Mouse (Mus musculus): ENCODE measurements at regions not wholly inside any gene's neighbourhood (a gene's known extent, or its start where the extent isn't known, plus 50 kb on each side); places are given as distances from the start of the nearest gene placed in this dataset.
"Not testable (repeated sequence)": the region's sequence is repeated elsewhere in the genome, so short reads cannot be mapped to it uniquely, and the experiment has no call there.

DNA sequence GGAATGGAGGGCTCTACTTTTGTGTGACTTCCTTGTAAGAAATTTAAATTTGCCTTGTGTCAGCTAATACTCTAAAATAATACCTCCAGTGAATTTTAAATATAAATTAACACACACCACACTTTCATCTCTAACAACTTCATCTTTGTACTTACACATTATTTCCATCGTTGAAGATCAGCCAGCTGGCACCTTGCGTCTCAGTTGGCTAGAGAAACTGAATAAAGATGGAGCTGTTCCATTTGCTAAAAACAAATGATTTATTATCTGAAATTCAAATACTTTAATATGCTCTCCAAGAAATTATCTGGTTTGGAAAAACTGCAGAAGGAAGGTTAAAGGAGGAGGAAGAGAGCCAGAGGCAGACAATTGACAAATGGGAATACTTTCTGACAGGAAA, 122.0 kb upstream of the Gm11096 start:
- DNase-seq (ENCODE audit: low read depth, low spot score) = no peak

DNA sequence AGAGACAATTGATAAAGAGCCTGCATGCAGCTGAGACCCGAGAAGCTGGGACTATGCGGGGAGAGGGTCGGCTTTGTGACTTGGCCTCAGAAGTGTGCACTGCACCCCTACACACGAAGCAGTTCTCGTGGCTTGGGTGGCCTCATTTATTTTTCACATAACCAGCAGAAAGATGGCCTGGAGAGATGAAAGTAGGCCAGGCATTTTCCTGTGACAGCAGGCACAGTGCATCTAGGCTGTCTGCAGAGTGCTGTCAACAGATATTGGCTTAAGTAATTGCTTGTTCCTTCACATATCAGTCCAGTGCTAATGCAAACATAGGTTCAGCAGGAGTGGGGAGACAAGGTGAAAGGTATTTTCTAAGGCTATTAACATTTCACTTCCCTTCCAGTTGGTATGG, 124.9 kb upstream of the Gm11096 start:
- DNase-seq (ENCODE audit: low read depth, low spot score) = no peak

DNA sequence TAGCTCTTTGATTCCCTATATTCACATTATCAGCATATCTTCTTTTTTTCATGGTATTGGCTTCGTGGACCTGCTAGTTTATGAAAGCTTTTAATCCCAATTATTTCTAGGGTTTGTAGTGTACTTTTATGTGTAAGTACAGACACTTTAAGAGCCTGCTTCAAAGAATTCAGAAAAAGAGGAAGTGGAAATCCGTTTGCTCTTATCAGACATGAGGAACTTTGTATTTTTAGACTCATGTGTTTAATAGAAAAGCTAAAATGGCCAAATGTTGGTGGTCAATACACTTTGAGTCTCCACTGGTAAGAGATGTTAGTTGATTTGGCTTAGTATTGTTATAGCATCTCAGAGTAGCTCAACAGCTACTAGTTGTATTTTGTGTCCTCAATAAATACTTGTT, 135.7 kb upstream of the Gm11096 start:
- DNase-seq (ENCODE audit: low read depth, low spot score) = no peak

DNA sequence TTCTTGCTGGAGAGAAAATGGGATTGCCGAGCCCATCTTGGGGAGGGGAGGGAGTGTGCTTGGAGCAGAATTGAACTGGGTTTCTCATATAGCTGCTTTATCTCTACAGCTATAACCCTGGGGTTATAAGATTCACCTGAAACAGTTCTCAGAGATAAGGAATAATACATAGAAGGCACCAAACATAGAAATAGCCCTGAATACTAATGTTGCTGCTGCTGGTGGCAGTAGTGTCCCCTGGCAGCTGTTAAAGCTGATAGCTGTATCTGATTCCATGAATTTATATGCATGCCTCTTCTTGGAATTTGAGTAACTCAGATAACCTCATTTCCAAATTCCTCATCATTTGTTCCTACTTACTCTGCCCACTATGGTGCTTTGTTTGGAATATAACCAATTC, 137.0 kb upstream of the Gm11096 start:
- no peak for DNase-seq (ENCODE audit: low read depth, low spot score)

DNA sequence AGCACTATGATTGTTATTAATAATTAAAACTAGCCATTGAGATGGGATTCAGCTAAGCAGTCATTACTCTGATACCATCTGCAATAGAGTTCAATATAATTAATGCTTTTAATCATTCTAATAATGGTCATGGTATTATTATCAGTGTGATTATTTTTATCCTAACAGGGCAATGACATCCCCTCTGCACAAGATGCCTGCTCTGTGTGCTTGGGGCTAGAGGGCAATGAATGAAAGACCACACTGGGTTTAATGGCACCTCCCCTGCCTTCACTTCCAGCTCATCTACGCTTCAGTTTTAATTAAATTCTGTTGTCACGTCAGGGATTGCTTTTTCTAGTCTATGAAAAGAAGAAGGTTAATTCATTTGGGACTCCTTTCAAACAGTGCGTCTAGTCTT, 139.1 kb upstream of the Gm11096 start:
- no peak for DNase-seq (ENCODE audit: low read depth, low spot score)

DNA sequence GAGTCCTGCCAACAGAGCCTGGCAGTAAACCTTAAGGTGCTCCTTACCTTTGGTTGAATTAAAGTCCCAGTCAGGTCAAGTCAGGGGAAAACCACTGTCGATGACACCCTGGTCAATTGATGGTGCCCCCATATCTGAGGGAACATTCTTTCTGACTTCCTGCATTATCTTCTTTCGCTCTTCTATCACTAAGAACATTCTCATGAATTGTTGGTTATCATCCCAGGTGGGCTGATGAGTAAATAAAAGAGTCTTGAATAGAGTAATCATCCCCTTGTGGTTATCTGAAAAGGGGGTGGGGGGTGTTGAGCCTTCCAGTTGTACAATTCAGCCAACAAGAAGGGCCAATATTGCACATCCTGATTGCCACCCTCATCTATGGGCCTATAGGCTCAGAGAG, 149.7 kb upstream of the Gm11096 start:
- no peak for DNase-seq (ENCODE audit: low read depth, low spot score)

DNA sequence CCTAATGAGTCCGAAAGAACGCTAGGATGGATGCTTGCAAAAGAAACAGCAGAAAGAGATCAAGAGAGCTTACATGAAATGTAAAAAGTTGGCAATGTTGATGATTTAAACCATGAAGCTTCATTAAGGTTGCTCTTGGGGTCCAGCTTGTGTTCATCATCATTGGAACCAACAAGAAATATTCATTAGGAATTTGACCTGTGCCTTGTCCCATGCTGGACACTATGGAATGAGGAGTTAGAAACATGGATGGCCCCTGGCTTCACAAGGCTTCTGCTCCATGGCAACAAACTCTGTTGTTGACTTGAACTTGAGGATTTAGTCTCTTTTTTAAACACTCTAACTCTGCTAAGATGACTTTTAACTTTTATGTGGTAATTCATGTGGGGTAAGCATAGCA, 159.0 kb upstream of the Gm11096 start:
- DNase-seq (ENCODE audit: low read depth, low spot score) = no peak

DNA sequence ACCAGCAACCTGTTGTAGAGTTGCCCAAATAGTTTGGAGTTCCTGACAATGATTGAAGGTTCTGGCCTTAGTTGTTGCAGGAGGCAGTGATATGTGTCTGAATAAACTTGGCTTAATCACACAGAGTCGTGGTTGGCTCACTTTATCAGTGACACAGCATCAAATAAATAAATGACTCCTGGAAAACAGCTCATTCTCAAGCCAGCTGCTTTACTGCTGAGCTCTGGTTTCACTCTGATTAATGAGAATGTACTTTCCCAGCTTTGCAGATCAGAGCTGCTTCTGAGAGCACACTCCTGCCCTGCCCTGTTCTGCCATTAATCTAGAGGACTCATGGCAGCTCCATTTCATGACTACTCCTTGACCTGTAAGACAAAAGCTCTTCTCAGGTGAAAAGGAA, 171.3 kb upstream of the Gm11096 start:
- DNase-seq (ENCODE audit: low read depth, low spot score) = no peak

DNA sequence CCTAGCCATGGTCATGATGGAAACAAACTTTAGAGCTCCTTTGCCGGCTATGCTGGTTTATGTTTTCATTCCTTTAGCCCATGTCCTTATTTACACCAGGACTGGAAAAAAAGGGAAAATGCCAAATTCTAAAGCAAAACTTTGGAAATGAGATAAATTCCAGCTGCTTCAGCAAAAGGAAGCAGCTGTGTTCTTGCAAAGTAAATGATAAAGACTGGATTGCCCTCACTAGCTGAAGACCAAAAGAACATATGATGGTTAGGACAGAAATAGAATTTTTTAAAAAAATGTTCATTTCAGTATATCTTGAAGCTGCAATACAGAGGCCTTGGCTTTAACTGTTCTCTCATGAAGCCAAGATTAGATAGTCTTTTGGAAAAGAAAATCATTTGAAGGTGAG, 179.6 kb upstream of the Gm11096 start:
- no peak for DNase-seq (ENCODE audit: low read depth, low spot score)

DNA sequence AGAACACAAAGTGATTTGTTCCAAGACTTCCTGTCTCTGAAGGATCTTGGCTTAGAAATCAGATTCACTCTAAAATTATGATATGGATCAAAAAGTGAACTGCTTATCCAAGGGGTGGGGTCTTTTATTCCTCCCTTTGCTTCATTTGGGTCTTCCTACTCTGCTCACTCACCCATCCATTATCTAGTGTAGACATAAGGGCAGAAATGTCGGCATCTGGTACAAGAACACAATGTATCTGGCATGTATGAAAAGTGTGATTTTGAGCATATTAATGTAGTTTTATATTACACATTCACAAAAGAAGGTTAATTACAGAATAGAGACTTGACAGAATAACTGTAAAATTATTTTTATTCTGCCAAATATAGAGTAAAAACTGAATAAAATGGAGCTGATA, 181.5 kb upstream of the Gm11096 start:
- no peak for DNase-seq (ENCODE audit: low read depth, low spot score)

DNA sequence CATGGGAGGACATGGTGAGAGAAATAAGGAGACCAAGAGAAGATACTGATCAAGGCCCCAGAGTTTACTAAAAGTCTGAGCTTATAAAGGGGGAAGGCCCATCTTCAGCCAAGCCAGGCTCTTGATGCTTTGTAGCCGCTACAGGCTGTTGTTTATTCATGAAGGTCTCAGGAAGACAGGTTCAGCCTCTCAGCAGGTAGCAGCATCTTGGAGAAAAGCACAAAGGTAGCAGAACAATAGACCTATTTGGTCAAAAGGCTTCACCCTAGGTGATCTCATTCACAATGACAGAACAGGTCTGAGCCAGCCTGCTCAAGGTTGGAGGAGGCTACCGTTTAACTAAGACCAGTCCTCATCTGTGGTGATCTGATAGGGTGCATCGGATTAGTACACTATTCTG, 185.5 kb upstream of the Gm11096 start:
- no peak for DNase-seq (ENCODE audit: low read depth, low spot score)

DNA sequence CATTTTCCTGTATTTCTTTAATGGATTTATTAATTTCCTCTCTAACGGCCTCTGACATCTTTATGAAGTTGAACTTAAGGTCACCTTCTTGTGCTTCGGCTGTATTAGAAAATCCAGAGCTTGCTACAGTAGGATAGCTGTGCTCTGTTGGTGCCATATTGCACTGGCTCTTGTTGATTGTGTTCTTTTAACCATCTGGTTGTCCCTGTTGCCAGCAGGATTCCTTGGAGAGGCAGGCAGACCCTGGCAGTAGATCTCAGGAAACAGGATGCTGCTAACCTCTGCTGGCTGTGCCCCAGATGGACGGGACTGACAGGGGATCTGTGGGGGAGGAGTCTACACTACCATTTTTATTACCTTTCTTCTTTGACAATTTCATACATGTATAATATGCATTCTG, 185.9 kb upstream of the Thumpd2 start:
- DNase-seq (ENCODE audit: low read depth, low spot score) = no peak

DNA sequence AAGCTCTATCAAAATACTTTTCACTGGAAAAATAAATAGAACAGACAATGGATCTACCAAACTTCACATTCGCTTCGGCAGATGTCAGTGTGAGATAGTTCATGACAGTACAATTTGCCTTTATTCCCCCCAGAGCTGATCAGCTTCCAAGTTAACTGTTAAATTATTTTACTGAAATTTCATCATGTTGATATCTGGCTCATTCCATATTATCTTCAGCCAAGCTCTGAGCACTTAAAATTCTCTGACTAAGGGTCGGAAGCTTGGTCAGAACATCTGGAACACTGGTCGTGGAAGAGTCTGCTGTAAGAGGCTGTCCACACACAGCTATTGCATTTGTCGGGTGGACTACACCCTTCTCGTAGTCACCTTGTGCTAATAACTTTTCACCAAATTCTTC, 181.3 kb upstream of the Thumpd2 start:
- no peak for DNase-seq (ENCODE audit: low read depth, low spot score)

DNA sequence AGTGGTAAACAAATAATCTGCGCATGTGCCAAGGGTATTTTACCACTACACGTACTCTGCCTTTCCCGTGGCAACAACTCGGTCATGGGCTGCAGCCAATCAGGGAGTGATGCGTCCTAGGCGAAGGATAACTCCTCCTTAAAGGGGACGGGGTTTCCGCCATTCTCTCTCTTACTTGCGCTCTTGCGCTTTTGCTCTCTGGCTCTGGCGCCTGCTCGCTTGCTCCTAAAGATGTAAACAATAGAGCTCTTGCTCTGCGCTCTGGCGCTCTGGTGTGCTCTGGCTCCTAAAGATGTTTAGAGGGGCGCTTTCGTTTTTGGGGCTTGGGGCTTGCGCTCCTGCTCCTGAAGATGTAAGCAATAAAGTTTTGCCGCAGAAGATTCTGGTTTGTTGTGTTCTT, 166.9 kb upstream of the Thumpd2 start:
- not testable (repeated sequence) for DNase-seq (ENCODE audit: low read depth, low spot score)

DNA sequence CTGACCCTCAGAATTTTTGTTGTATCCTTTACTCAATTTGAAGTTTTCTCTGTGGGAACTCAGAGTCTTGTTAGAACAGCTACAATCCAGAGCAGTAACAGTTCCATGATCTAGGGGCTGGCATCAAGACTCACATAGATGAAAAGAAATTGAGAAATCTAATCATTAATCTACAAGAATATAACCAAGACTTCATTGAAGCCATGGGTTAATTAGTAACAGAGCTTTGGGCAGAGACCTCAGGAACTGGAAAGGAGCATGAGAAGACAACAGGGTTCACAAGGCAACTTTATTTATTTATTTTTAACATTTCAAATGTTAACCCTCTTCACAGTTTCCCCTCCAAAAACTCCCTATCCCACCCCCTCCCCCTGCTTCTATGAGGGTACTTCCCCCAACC, 160.4 kb upstream of the Thumpd2 start:
- no peak for DNase-seq (ENCODE audit: low read depth, low spot score)

DNA sequence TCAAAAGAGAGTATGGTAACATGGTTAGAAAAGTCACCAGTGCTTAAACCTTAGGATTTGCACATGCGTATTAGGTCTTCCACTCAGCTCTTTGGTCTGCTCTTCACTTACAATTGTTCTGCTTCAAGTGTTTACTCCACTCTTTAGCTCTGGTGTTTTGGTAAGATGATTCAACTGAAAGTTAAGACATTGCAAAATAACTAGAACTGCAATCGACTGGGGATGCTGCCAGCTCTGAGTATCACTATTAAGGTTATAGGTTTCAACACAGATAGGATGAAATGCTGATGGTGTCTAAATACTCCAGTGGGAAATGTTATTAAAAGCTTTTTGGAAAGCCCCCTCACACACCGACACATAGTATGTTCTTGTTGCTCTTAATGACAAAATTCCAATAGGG, 156.6 kb upstream of the Thumpd2 start:
- DNase-seq (ENCODE audit: low read depth, low spot score) = no peak

DNA sequence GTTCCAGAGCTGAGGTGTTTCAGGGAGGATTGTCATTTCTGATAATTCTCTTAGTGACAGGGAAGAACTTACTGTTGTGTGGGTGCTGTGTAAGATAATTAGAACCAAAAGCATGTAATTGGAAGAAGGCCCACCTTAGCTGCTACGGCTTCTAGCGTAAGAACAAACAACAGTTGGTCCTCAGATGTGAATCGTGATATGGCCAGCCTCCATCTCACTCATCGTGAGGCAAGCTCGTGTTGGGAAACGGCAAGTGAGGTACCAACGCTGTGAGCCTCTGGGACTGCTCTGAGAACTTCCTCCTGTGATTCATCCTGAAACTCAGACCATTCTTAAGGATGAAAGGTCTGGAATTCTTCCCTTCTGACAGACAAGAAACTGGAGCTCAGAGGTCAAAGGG, 150.0 kb upstream of the Thumpd2 start:
- no peak for DNase-seq (ENCODE audit: low read depth, low spot score)

DNA sequence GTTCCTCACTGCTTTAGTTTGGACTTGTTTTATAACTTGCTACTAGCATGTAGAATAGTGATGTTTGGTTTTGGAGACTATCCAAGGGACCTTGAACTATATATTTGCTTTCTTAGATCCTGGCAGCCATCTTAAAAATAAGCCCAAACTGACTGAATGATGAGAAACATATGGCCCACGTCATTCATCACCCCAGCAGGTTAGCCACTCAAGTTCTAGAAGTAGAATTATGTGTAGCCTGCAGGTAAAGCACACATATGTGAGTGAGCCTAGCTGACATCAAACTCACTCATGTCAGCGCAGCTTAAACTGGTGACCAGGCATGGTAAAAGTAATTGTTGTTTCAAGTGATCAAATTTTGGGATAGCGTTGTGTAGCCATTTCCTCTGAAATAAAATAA, 147.2 kb upstream of the Thumpd2 start:
- no peak for DNase-seq (ENCODE audit: low read depth, low spot score)

DNA sequence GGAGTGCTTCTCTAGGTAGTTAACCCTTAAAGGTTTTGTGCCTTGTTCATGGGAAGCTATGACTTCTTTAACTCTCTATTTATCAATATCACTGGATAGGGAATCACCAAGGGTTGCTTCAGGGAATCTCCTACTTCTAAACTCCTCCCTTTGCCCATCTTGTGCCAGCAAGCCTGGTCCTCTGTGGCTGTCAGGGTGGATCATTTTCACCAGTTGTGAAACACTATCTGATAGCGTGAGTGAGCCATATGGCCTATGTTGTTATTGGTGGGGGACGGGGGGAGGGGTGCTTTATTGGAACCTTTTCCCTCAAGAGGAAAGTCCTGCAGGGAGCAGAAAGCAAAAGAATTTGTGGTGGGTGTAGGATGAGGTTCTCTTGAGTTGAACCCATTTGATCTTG, 145.5 kb upstream of the Thumpd2 start:
- DNase-seq (ENCODE audit: low read depth, low spot score) = no peak

DNA sequence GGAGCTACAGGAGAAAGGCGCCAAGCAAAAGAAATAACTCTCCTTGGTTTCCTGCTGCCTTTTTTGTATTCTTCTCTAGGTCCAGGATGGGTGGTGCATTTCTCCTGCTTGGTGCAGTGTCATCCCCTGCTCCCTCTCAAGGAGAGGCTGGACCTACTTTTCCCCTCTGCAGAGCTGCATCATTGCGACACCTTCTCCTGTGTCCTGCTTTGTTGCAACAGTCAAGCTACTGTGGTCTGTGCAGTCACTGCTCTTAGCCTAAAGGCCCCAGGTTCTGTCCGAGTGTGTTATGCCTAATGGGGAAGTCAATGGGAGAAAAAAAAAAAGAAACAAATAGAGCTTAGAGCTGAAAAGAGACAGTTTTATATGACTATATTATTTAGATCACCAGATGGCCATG, 144.4 kb upstream of the Thumpd2 start:
- DNase-seq (ENCODE audit: low read depth, low spot score) = no peak

DNA sequence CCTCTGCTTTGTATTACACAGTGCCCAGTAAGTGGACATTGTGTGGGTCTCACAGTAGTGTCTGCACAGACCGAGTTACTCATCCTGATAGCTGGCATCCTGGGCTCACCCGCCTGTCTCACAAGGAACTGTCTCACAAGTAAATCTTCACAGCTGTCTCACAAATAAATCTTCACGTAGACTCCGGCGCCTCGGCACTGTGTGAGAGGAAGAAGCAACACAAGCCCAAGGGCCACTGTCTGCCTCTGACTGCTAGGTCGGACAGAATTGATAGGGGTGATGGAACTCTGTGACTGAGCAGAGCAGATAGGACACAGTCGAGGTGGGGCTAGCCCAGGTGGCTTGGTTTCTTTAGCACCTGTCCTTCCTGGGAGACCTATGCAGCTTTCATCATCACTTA, 136.2 kb upstream of the Thumpd2 start:
- DNase-seq (ENCODE audit: low read depth, low spot score) = no peak

DNA sequence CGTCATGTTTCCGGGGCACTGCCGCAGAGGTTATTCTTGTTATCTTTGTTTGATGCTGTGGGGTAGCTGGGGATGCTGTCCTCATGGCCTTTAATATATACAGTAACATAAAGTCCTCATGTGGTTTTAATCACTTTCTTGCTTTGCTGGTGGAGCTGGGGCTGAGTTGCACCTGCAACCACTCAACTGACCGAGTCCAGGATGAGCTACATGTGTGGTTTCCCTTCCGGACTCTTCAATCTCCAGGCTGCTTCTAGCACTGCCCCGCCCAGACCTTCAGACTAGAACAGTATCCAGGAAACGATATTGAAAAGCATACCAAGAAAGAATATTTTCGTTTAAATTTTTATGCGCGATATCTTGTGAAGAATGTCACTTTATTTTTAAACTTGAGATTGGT, 129.1 kb upstream of the Thumpd2 start:
- no peak for DNase-seq (ENCODE audit: low read depth, low spot score)

DNA sequence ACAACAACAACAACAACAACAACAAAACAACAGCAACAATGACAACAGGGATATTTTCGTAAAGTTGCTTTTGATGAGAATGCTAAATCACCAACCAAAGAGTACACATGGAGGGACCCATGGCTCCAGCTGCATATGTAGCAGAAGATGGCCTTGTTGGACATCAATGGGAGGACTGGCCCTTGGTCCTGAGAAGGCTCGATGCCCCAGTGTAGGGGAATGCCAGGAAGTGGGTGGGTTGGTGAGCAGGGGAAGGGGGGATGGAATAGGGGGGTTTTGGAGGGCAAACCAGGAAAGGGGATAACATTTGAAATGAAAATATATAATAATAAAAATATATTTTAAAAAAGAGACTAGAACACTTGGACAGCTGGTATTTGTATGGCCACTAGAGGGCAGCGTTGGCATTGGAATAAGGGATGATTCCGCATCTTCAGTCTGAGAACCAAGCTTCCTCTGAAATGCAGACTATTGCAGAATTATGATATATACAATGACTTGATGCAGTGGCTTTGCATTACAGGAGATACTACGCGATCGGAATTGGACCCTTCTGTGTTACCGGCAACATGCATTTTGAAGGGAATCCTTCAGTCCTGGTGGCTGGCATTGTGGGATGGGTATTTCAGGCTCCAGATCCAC, 128.5 kb upstream of the Thumpd2 start:
- peak; percentile 24 for DNase-seq (ENCODE audit: low read depth, low spot score)

DNA sequence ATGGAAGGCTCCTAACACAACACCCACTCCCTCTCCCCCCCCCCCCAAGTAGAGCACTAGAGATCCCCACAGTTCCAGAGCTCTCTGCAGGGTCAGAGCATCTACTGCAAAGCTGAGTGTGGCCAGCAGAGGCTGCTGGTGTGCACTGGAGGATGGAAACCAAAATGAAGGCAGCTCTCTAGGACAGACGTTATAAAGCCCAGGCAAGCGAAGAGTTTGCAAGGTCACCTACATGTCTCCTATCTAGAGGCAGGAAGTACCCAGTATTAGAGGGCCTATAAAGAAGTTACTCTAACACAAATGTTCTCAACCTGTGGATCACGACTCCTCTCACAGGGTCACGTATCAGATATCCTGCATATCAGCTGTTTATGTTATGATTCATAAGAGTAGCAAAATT, 125.1 kb upstream of the Thumpd2 start:
- no peak for DNase-seq (ENCODE audit: low read depth, low spot score)

DNA sequence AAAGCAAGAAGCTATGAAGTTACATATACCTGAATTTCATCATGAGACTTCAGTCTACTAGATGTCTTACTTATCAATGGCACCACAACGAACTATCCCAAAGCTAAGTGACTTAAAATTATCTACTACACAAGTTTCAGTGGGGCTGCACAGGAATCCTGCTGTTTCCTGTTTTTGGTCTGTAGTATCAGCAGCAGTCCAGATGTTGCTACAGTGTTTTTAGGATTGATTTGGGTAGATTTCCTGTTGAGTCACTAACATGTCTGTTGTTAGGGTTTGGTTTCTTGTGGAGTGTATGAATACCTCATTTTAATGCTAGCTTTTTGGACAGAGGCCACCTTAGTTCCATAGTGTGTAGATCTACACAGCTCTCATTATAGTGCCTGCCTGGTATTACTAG, 120.8 kb upstream of the Thumpd2 start:
- no peak for DNase-seq (ENCODE audit: low read depth, low spot score)

Measured in CD4-positive, CD25-positive, alpha-beta regulatory T cell, adult 2 months (primary cell).